ENCODE assay signal across 8 mouse cellular contexts in genomic region chr6:145515859-145516581, GRCm38 (mm10).
DNase-seq lines count a peak whose midpoint lies in the region; ATAC-seq and TF ChIP-seq lines count a peak whose summit lies in the region.

No protein-coding gene starts in this region.

- peak; percentile 80 for DNase-seq in lung, embryonic 14.5 days
- no peak for DNase-seq in lung, adult 18-20 months
- no peak for DNase-seq in heart, embryonic 10.5 days (ENCODE audit: low spot score)
- DNase-seq in retina, embryonic 14.5 days (ENCODE audit: low spot score): peak; percentile 27
- no peak for DNase-seq in cerebellum, adult 8-10 months
- DNase-seq in cerebellum, postnatal 4 days (ENCODE audit: low spot score in 2 of 2): no peak
- no peak for DNase-seq in right cerebral cortex, postnatal 36 days (ENCODE audit: low spot score in 2 of 2)

- H3K27me3 ChIP-seq in lung, embryonic 14.5 days (ENCODE audit: insufficient read depth, low read length): no peaks in the 10 kb centered on the region
- no peaks in the 10 kb centered on the region for H3K27me3 ChIP-seq in heart, embryonic 10.5 days (ENCODE audit: insufficient read depth, poor library complexity, severe bottlenecking)
- no peaks in the 10 kb centered on the region for H3K27me3 ChIP-seq in limb, embryonic 12.5 days

- no peak overlapping the region for H3K9ac ChIP-seq in lung, embryonic 14.5 days
- H3K9ac ChIP-seq in limb, embryonic 12.5 days (replicated peaks): no peak overlapping the region

- peaks cover 3% of the 10 kb centered on the region; the same call in 1 of the 2 replicates for H3K4me1 ChIP-seq in lung, embryonic 14.5 days (ENCODE audit: insufficient read depth)
- peaks cover 32% of the 10 kb centered on the region for H3K4me1 ChIP-seq in heart, embryonic 10.5 days
- H3K4me1 ChIP-seq in limb, embryonic 12.5 days (replicated peaks): peaks cover 21% of the 10 kb centered on the region

- H3K4me3 ChIP-seq in lung, embryonic 14.5 days (ENCODE audit: low read depth, low read length): no peak overlapping the region
- no peak overlapping the region for H3K4me3 ChIP-seq in heart, embryonic 10.5 days
- no peak overlapping the region for H3K4me3 ChIP-seq in limb, embryonic 12.5 days (replicated peaks)

- no peak overlapping the region for H3K4me2 ChIP-seq in lung, embryonic 14.5 days
- H3K4me2 ChIP-seq in limb, embryonic 12.5 days: no peak overlapping the region

- no peaks in the 10 kb centered on the region for H3K36me3 ChIP-seq in lung, embryonic 14.5 days (ENCODE audit: insufficient read depth)
- H3K36me3 ChIP-seq in heart, embryonic 10.5 days: 0 out of 2 replicates have a peak, but pooled peaks cover 2% of the 10 kb centered on the region
- H3K36me3 ChIP-seq in limb, embryonic 12.5 days: no peaks in the 10 kb centered on the region

- WGBS in lung, embryonic 14.5 days: 49% methylated on average over 10 of the region's 10 CpGs
- 72% methylated on average over 10 of the region's 10 CpGs for whole genome bisulfite sequencing in heart, embryonic 10.5 days
- 22% methylated on average over 10 of the region's 10 CpGs for WGBS in limb, embryonic 12.5 days

- peak; percentile 88 for ATAC-seq in lung, embryonic 14.5 days (ENCODE audit: insufficient read depth)
- peak; percentile 83 for ATAC-seq in limb, embryonic 12.5 days (ENCODE audit: insufficient number of reproducible peaks, insufficient read depth, low FRiP score, low TSS enrichment, low read depth)

- no peak for TF ChIP-seq CTCF in lung, embryonic 14.5 days (IDR thresholded peaks at IDR 0.05; ENCODE audit: low read depth)

- no peak overlapping the region for H3K27ac ChIP-seq in lung, embryonic 14.5 days (ENCODE audit: low read depth)
- H3K27ac ChIP-seq in heart, embryonic 10.5 days: 0 out of 2 replicates have a peak overlapping the region, but pooled peaks have one; percentile 3
- peak overlapping the region; percentile 60 for H3K27ac ChIP-seq in limb, embryonic 12.5 days

- no peaks in the 10 kb centered on the region for H3K9me3 ChIP-seq in lung, embryonic 14.5 days (ENCODE audit: low read depth, low read length)
- H3K9me3 ChIP-seq in heart, embryonic 10.5 days: no peaks in the 10 kb centered on the region
- H3K9me3 ChIP-seq in limb, embryonic 12.5 days: 0 out of 2 replicates have a peak, but pooled peaks cover 4% of the 10 kb centered on the region

Comparison
In these comparisons a context has a peak if more than half of its experiments do, and no peak if none do; other contexts are left out.
1. DNase-seq: peak in lung, embryonic 14.5 days (single experiment) and retina, embryonic 14.5 days (single experiment); none in lung, adult 18-20 months (0 of 2), heart, embryonic 10.5 days (single experiment), cerebellum, adult 8-10 months (single experiment), cerebellum, postnatal 4 days (0 of 2) and right cerebral cortex, postnatal 36 days (0 of 2).